Mouse (Mus musculus) bone marrow, adult 2 months (tissue): ENCODE data around the gene Epp13.

Source experiments
- CTCF ChIP-seq: fragments of 200-500 bp; IDR thresholded peaks from 2 replicates; pipeline ENCODE4 v1.5.1; 2011; ENCODE audit warnings: low read length, control low read depth; ENCODE audit not compliant: control insufficient read depth, insufficient read depth
- POLR2A ChIP-seq: fragments of 200-500 bp; IDR thresholded peaks from 2 replicates; pipeline ENCODE4 v1.6.1; 2011; ENCODE audit warnings: low read depth, mild to moderate bottlenecking, control low read depth, low read length, borderline replicate concordance; ENCODE audit not compliant: control insufficient read depth

- TF ChIP-seq POLR2A (no peak), CTCF (no peak)
These were observed 4.9 kb downstream of the Epp13 start for GRCm38 (mm10) chr7:6257386-6257785.
